Mouse (Mus musculus) megakaryocyte, embryonic 14.5 days (primary cell): ENCODE data around the gene Gpr152.

ENCODE experiments used
- FLI1 ChIP-seq: IDR thresholded peaks from 2 replicates; pipeline ENCODE4 v1.6.1; 2012; ENCODE audit warnings: low read length, inconsistent platforms, mixed read lengths
- GATA1 ChIP-seq: IDR thresholded peaks from 3 replicates; pipeline ENCODE4 v1.6.1; 2012; ENCODE audit warnings: mixed read lengths, low read length, inconsistent platforms, borderline replicate concordance

DNA sequence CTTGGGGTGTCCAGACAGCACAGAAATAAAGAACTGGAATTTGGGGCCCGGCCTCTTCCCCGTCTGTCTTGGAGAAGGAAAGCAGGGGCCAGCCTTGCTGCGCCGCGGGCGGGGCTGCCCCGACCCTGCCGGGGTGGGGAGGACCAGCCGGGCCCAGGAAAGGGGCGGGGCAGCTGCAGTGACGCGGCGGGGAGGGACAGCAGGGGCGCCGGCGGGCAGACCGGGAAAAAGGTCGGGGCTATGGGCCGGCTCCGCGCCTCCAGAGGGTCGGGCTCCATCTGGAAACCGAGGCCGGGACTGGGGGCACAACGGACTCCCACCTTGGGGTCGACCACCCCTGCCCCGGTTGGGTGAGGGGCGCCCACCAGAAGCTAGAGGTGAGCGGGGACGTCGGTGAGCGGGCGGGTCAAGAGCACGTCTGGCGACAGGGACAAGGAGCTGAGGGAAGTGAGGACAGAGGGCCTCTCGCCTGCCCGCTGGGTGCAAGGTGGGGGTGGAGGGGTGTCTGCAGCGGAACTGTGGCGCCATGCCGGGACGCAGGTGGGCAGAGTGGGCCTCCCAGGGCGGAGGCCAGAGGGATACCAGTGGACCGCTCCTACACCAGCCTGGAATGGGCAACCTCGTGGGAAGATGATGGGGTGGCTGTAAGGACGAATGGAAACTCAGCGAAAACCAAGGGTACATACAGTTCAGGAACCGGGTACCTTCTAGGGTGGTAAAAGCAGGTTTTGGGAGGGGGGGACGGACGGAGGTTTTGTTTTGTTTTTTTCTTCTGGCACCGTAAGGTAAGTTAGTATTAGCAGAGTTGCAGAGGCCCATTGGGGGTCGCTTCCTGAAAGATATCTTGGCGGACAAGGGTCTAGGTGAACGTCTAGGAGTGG is 39.5 kb upstream of the Gpr152 start, which contains the start of gene Pitpnm1:
- TF ChIP-seq FLI1, result no peak
- TF ChIP-seq GATA1, result no peak
